Mouse (Mus musculus): ENCODE data around the gene Taf11. TPM values are rescaled to one million over a fixed set of nuclear protein-coding genes. Genes with fewer than 3 reads are reported as not detected.

Gene Taf11
- polyA plus RNA-seq (2012; rRNA removed), result 9.0 and 11.0 TPM in 2 replicates

GRCm38 (mm10) chr17:27909622-27910500 is at the start of gene Taf11:
Taf11 (minus strand) TSS chr17:27909844.

DNA sequence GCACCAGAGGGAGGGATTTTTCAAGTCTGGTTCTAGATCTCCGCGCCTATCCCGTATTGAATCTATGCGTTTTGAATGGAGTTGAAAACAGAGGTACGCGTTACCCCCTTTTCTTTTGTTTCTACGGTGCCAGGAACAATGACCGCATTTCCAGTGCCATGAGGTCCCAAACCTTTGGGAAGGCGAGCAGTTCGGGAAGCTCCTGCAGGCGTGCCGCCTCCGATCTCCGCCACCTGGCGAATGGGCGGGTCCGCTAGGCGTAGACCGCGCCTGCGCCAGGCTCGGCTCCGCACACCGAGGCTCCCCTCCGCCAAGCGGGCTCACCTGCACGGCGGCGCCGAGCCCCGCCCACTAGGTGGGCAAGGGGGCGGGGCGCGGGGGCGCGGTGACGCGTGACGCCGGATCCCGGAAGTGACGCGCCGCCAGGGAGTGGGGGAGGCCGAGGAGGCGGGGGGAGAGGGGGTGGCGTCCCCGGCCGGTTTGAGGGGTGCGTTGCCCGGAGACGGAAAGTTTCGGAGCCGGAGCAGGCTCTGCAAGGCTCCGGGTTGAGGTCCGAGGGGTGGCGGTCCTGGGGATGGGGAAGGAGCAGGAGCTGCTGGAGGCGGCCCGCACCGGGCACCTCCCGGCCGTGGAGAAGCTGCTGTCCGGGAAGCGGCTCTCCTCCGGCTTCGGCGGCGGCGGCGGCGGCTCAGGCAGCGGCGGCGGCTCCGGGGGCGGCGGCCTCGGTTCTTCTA is 589 bp downstream of the Taf11 start, which contains the start of gene Anks1:
Anks1 (plus strand) TSS at position 419 of the 734 bp plus-strand sequence.

DNA sequence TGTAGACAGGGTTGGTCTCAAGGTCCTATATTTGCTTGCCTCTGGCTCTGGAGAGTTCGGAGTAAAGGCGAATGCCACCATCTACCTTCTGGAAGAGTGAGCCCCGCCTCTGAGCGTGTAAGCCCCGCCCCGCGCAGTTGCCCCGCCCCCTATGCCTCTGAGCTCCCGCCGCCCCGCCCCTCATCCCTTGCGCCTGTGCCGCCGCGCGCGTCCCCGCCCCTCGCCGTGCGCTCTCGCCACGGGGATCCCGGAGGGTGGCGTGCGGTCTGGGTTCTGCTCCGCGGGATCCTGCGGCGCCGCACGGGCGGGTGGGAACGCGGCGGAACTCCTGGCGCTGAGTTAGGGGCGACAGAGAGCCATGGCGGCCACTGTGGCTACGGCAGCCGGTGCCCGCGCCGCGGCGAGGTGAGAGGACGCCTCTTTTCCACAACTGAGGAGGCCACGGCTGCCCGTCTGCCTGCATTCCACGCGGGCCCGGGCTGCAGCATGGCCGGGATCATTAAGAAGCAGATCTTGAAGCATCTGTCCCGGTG is 53.3 kb downstream of the Taf11 start, which contains the start of gene Uhrf1bp1:
Uhrf1bp1 (plus strand) TSS at position 177 of the 533 bp plus-strand sequence.

Other genes starting within 250 kb of the Taf11 start
- gene Spdef, start 180.9 kb downstream of the Taf11 start, polyA plus RNA-seq (2012; rRNA removed), result 20.5 and 29.6 TPM in 2 replicates
- 82.1 and 93.7 TPM in 2 replicates for gene D17Wsu92e, start 89.2 kb downstream of the Taf11 start, polyA plus RNA-seq (2012; rRNA removed)
- gene Snrpc, start 71.7 kb downstream of the Taf11 start, polyA plus RNA-seq (2012; rRNA removed), result 140 and 144 TPM in 2 replicates
- 19.1 and 19.2 TPM in 2 replicates for gene Uhrf1bp1, start 53.4 kb downstream of the Taf11 start, polyA plus RNA-seq (2012; rRNA removed)
- 56.6 and 61.9 TPM in 2 replicates for gene Anks1, start 538 bp downstream of the Taf11 start, polyA plus RNA-seq (2012; rRNA removed)
- gene Tcp11, start 170.8 kb upstream of the Taf11 start, polyA plus RNA-seq (2012; rRNA removed), result 6.3 and 10.4 TPM in 2 replicates
- 3.4 and 4.3 TPM in 2 replicates for gene Scube3, start 232.3 kb upstream of the Taf11 start, polyA plus RNA-seq (2012; rRNA removed)

All from ovary, adult 2 months (tissue).